Mouse (Mus musculus): ENCODE measurements around the gene Plekha5. TPM values are rescaled to one million over a fixed set of nuclear protein-coding genes. Genes with fewer than 3 reads are reported as not detected.
"Not testable (repeated sequence)": the region's sequence is repeated elsewhere in the genome, so short reads cannot be mapped to it uniquely, and the experiment has no call there.

Gene Plekha5
- polyA plus RNA-seq, 1 experiment from 2014 or later: 26.1 TPM

DNA sequence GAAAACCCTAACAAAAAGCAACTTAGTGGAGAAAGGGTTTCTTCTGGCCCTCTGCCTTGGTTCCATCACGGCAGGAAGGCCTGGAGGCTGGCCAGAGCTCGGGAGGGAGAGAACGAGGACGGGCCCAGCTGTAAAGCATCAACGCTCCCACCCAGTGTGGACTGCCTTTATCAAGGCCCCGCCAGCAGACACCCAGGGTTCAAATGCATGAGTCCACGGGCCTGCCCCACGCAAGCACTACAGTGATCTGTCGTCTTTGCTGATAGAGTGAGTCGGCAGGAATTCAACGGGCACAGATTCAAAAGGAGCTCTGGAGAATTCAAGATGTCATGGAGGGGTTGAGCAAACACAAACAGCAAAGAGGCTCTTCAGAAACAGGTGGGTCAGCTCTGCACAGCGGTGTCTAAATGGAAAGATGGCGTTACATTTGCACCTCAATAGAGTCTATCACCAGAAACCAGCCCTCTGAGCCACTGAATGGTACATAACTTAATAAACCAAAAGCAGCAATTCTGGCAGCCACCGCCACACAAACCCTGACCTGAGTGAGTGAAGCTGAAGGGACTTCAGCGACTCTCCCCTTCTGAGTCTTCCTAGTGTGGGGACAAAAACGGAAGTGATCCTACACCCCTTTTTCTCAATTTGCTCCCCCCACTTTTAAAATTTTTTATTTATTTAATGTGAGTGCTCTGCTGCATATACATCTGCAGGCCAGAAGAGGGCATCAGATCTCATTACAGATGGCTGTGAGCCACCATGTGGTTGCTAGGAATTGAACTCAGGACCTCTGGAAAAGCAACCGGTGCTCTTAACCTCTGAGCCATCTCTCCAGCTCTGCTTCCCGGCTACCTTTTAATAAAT, 153.3 kb downstream of the Plekha5 start:
- no peak overlapping the region for H3K9ac ChIP-seq (ENCODE audit: low read length)
- no peaks in the 10 kb centered on the region for H3K9me3 ChIP-seq (ENCODE audit: control insufficient read depth, low read length)
- H3K4me1 ChIP-seq (ENCODE audit: control insufficient read depth in 2 of 2, insufficient read depth in 2 of 2, low read length in 2 of 2): peaks cover 0 to 5% of the 10 kb centered on the region in 2 experiments; a peak in 1 of 4 replicates
- H3K36me3 ChIP-seq (ENCODE audit: control insufficient read depth, insufficient read depth, low read length): peaks cover 52% of the 10 kb centered on the region
- no peaks in the 10 kb centered on the region for H3K27me3 ChIP-seq (ENCODE audit: control insufficient read depth, insufficient read depth, low read length)
- H3K4me3 ChIP-seq (ENCODE audit: control insufficient read depth in 1 of 2, insufficient read depth in 1 of 2, low read depth in 1 of 2, low read length in 2 of 2): no peak overlapping the region
- H3K4me2 ChIP-seq (ENCODE audit: low read length): no peak overlapping the region
- ATAC-seq (ENCODE audit: insufficient number of reproducible peaks, insufficient read depth, low FRiP score, low read depth): peak; percentile 64; the same call in 1 of the 2 replicates
- 51% methylated on average over 18 of the region's 18 CpGs for WGBS
- H3K27ac ChIP-seq (replicated peaks in 1 of 2; ENCODE audit: control insufficient read depth in 1 of 2, insufficient read depth in 1 of 2, low read depth in 2 of 2, low read length in 2 of 2): no peak overlapping the region

DNA sequence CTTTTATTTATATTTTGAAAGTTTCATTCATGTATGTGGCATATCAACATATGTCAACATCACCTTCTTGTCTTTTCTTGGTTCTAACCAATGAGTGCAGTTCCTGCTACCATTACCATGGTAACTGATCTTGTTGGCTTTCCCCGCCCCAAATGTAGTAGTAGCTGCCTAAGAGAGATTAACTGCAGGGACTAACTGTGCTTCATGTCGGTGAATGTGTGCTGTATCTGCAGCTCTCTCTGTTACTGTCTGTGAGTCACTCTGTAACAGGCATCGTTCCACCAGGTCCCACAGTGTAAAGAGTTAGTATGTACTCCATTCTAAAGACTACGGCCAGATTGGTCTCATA, 153.9 kb downstream of the Plekha5 start:
- peaks cover 49% of the 10 kb centered on the region for H3K36me3 ChIP-seq (ENCODE audit: control insufficient read depth, insufficient read depth, low read length)
- H3K9ac ChIP-seq (ENCODE audit: low read length): no peak overlapping the region
- H3K27me3 ChIP-seq (ENCODE audit: control insufficient read depth, insufficient read depth, low read length): no peaks in the 10 kb centered on the region
- 92% methylated on average over 4 of the region's 4 CpGs for WGBS
- no peak overlapping the region for H3K4me3 ChIP-seq (ENCODE audit: control insufficient read depth in 1 of 2, insufficient read depth in 1 of 2, low read depth in 1 of 2, low read length in 2 of 2)
- H3K27ac ChIP-seq (replicated peaks in 1 of 2; ENCODE audit: control insufficient read depth in 1 of 2, insufficient read depth in 1 of 2, low read depth in 2 of 2, low read length in 2 of 2): no peak overlapping the region
- H3K4me1 ChIP-seq (ENCODE audit: control insufficient read depth in 2 of 2, insufficient read depth in 2 of 2, low read length in 2 of 2): peaks cover 0 to 5% of the 10 kb centered on the region in 2 experiments; a peak in 1 of 4 replicates
- no peak overlapping the region for H3K4me2 ChIP-seq (ENCODE audit: low read length)
- no peaks in the 10 kb centered on the region for H3K9me3 ChIP-seq (ENCODE audit: control insufficient read depth, low read length)
- no peak for ATAC-seq (ENCODE audit: insufficient number of reproducible peaks, insufficient read depth, low FRiP score, low read depth)

DNA sequence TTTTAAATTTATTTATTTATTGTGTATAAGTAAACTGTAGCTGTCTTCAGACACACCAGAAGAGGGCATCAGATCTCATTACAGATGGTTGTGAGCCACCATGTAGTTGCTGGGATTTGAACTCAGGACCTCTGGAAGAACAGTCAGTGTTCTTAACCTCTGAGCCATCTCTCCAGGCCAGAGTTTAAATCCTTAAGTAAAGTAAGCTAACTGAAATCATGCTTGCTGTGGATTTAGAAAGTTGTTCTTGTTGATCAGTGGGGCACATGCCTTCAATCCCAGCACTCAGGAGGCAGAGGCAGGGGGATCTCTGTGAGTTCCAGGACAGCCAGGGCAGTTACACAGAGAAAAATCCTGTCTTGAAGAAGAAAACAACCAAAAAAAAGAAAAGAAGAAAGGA, 155.1 kb downstream of the Plekha5 start:
- peaks cover 46% of the 10 kb centered on the region for H3K36me3 ChIP-seq (ENCODE audit: control insufficient read depth, insufficient read depth, low read length)
- H3K9me3 ChIP-seq (ENCODE audit: control insufficient read depth, low read length); H3K9ac ChIP-seq (ENCODE audit: low read length); H3K4me2 ChIP-seq (ENCODE audit: low read length); H3K27ac ChIP-seq (replicated peaks in 1 of 2; ENCODE audit: control insufficient read depth in 1 of 2, insufficient read depth in 1 of 2, low read depth in 2 of 2, low read length in 2 of 2); ATAC-seq (ENCODE audit: insufficient number of reproducible peaks, insufficient read depth, low FRiP score, low read depth); H3K4me1 ChIP-seq (ENCODE audit: control insufficient read depth in 2 of 2, insufficient read depth in 2 of 2, low read length in 2 of 2); H3K4me3 ChIP-seq (ENCODE audit: control insufficient read depth in 1 of 2, insufficient read depth in 1 of 2, low read depth in 1 of 2, low read length in 2 of 2); H3K27me3 ChIP-seq (ENCODE audit: control insufficient read depth, insufficient read depth, low read length): not testable (repeated sequence)

DNA sequence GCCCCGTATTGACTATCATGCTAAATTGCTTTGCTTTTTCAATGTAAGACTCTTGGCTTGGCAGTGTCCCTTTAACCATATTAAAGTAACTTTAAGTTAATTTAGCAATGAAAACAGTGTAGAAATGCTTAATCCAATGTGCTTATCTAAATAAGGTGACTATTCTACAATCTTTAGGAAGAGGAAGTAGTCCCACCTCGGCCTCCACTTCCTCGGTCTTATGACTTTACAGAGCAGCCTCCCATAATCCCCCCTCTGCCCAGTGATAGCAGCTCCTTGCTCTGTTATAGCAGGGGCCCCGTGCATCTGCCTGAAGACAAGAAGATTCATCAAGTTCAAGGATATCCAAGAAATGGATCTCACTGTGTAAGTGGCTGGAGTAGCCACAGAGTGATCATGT, 156.3 kb downstream of the Plekha5 start:
- H3K36me3 ChIP-seq (ENCODE audit: control insufficient read depth, insufficient read depth, low read length): peaks cover 43% of the 10 kb centered on the region
- no peak overlapping the region for H3K27ac ChIP-seq (replicated peaks in 1 of 2; ENCODE audit: control insufficient read depth in 1 of 2, insufficient read depth in 1 of 2, low read depth in 2 of 2, low read length in 2 of 2)
- no peak overlapping the region for H3K4me3 ChIP-seq (ENCODE audit: control insufficient read depth in 1 of 2, insufficient read depth in 1 of 2, low read depth in 1 of 2, low read length in 2 of 2)
- ATAC-seq (ENCODE audit: insufficient number of reproducible peaks, insufficient read depth, low FRiP score, low read depth): no peak
- WGBS: 61% methylated on average over 4 of the region's 4 CpGs
- no peak overlapping the region for H3K9ac ChIP-seq (ENCODE audit: low read length)
- H3K4me1 ChIP-seq (ENCODE audit: control insufficient read depth in 2 of 2, insufficient read depth in 2 of 2, low read length in 2 of 2): peaks cover 0 to 5% of the 10 kb centered on the region in 2 experiments; a peak in 1 of 4 replicates
- no peaks in the 10 kb centered on the region for H3K27me3 ChIP-seq (ENCODE audit: control insufficient read depth, insufficient read depth, low read length)
- H3K4me2 ChIP-seq (ENCODE audit: low read length): no peak overlapping the region
- no peaks in the 10 kb centered on the region for H3K9me3 ChIP-seq (ENCODE audit: control insufficient read depth, low read length)

DNA sequence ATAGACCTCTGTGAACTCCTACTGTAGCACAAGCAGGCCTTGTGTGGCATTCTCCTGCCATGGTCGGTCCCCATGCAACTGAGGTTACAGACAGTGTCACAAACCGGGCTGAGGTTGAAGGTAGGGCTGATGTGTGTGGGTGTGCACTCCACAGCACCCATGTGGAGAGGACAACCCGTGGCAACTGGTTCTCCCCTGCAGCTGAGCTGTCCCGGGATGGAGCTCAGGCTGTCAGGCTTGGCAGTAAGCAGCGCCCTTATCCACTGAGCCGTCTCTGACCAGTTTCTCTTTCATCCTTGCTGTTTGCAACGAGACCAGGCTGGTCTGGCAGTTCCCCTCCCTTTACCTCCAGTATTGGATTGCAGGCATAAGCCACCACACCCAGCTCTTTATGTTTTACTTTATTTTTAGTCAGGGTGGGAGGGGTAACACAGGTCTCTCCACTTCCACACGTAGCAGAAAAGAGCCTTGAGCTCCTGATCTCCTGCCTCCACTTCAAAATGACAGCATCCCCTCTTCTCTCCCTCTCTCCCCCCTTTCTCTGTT, 162.9 kb downstream of the Plekha5 start:
- Histone ChIP-seq H3K4me2 (ENCODE audit: low read length) (no peak overlapping the region), H3K9me3 (ENCODE audit: control insufficient read depth, low read length) (no peaks in the 10 kb centered on the region), H3K4me3 (ENCODE audit: control insufficient read depth in 1 of 2, insufficient read depth in 1 of 2, low read depth in 1 of 2, low read length in 2 of 2) (no peak overlapping the region), H3K9ac (ENCODE audit: low read length) (no peak overlapping the region), H3K27me3 (ENCODE audit: control insufficient read depth, insufficient read depth, low read length) (no peaks in the 10 kb centered on the region), H3K36me3 (ENCODE audit: control insufficient read depth, insufficient read depth, low read length) (peaks cover 82% of the 10 kb centered on the region), H3K4me1 (ENCODE audit: control insufficient read depth in 2 of 2, insufficient read depth in 2 of 2, low read length in 2 of 2) (no peaks in the 10 kb centered on the region), H3K27ac (replicated peaks in 1 of 2; ENCODE audit: control insufficient read depth in 1 of 2, insufficient read depth in 1 of 2, low read depth in 2 of 2, low read length in 2 of 2) (no peak overlapping the region)
- 57% methylated on average over 8 of the region's 8 CpGs for WGBS
- no peak for ATAC-seq (ENCODE audit: insufficient number of reproducible peaks, insufficient read depth, low FRiP score, low read depth)

- Histone ChIP-seq H3K27ac (replicated peaks in 1 of 2; ENCODE audit: control insufficient read depth in 1 of 2, insufficient read depth in 1 of 2, low read depth in 2 of 2, low read length in 2 of 2) (no peak overlapping the region), H3K9me3 (ENCODE audit: control insufficient read depth, low read length) (no peaks in the 10 kb centered on the region), H3K4me3 (ENCODE audit: control insufficient read depth in 1 of 2, insufficient read depth in 1 of 2, low read depth in 1 of 2, low read length in 2 of 2) (no peak overlapping the region), H3K9ac (ENCODE audit: low read length) (no peak overlapping the region), H3K27me3 (ENCODE audit: control insufficient read depth, insufficient read depth, low read length) (no peaks in the 10 kb centered on the region), H3K36me3 (ENCODE audit: control insufficient read depth, insufficient read depth, low read length) (peaks cover 91% of the 10 kb centered on the region), H3K4me2 (ENCODE audit: low read length) (no peak overlapping the region), H3K4me1 (ENCODE audit: control insufficient read depth in 2 of 2, insufficient read depth in 2 of 2, low read length in 2 of 2) (no peaks in the 10 kb centered on the region)
- WGBS: 81% methylated on average over 5 of the region's 5 CpGs
- ATAC-seq (ENCODE audit: insufficient number of reproducible peaks, insufficient read depth, low FRiP score, low read depth): no peak
Measured at GRCm38 (mm10) chr6:140591331-140591730, 167.5 kb downstream of the Plekha5 start.

DNA sequence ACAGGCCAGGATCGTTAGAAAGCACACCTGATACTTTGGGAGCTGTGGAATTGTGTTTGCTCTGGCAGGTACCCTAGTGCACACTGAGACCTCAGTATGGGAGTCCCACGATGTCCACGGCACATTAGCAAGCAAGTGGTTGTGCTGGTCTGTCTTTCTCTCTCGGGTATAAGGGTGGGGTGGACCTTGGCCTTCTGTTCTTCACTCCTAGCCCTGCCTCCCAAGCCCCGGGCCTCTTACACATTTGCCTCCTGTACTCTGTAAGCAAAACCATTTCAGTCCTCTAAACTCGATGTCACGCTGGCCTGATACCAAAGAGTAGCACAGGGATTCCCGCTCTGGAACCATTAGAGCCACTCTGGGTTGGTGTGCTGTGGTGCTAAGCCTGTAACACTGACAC, 168.9 kb downstream of the Plekha5 start:
- ATAC-seq (ENCODE audit: insufficient number of reproducible peaks, insufficient read depth, low FRiP score, low read depth): no peak
- Histone ChIP-seq H3K9me3 (ENCODE audit: control insufficient read depth, low read length) (no peaks in the 10 kb centered on the region), H3K27me3 (ENCODE audit: control insufficient read depth, insufficient read depth, low read length) (no peaks in the 10 kb centered on the region), H3K4me1 (ENCODE audit: control insufficient read depth in 2 of 2, insufficient read depth in 2 of 2, low read length in 2 of 2) (no peaks in the 10 kb centered on the region), H3K4me2 (ENCODE audit: low read length) (no peak overlapping the region), H3K27ac (replicated peaks in 1 of 2; ENCODE audit: control insufficient read depth in 1 of 2, insufficient read depth in 1 of 2, low read depth in 2 of 2, low read length in 2 of 2) (no peak overlapping the region), H3K9ac (ENCODE audit: low read length) (no peak overlapping the region), H3K4me3 (ENCODE audit: control insufficient read depth in 1 of 2, insufficient read depth in 1 of 2, low read depth in 1 of 2, low read length in 2 of 2) (no peak overlapping the region), H3K36me3 (ENCODE audit: control insufficient read depth, insufficient read depth, low read length) (peaks cover 89% of the 10 kb centered on the region)
- 91% methylated on average over 8 of the region's 8 CpGs for WGBS
